Mouse (Mus musculus): ENCODE data around the gene Gm49711.
"Not testable (repeated sequence)": the region's sequence is repeated elsewhere in the genome, so short reads cannot be mapped to it uniquely, and the experiment has no call there.

Gm49711 gene

DNA sequence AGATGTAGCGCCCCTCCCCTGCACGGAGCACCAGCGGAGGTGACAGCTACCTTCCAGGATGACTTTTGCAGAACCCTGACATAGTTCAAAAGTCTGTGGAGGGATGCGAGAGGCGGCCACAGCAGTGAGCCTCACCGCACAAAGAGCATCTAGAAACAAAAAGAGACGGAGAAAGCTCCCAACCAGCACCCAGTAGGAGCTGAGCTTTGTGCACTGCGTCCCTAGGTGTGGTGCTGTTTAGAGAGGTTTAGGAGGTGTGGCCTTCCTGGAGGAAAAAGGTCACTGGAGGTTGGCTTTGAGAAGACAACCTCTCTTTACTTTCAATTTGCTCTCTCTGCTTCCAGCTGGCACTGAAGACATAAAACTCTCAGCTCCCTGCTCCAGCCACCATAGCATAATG lies 121.2 kb downstream of the Gm49711 start:
- DNase-seq (ENCODE audit: low spot score) = no peak

DNA sequence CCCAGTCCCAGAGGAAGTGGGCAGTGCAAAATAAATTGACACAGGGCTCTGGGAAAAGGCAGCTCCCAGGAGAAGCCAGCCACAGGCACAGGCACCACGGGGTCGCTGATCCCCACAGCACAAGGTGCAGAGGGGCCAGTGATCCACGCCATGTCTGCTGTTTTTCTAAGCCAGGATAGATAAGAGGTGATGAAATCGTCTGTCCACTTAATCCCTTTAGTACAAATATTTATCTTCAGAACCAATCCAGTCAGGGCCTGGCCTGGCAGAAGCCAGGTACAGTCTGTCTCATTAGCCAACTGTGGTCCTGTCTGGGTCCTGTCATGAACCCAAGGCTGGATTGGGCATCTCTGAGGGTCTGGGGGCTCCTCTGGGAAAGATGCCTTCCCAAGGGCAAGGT lies 125.4 kb downstream of the Gm49711 start:
- DNase-seq (ENCODE audit: low spot score) = peak; percentile 82

DNA sequence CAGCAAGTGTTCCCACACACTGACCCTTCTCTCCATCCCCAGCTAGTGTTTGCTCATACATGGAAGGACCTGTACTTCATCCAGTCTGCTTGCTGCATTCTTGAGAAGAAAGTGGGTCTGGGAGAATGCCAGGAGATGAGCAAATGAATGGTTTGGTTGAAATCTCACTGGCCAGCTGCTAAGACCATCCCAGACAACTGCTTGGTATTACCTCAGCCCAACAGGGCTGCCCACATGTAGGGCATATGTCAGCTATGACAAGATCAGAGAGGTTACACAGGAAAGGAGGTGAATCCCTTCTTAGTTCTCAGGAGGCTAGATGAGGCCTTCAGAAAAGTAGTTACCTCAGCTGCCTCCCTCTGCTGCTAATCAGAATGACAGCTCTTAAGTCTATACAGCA lies 132.5 kb downstream of the Gm49711 start:
- no peak for DNase-seq (ENCODE audit: low spot score)

DNA sequence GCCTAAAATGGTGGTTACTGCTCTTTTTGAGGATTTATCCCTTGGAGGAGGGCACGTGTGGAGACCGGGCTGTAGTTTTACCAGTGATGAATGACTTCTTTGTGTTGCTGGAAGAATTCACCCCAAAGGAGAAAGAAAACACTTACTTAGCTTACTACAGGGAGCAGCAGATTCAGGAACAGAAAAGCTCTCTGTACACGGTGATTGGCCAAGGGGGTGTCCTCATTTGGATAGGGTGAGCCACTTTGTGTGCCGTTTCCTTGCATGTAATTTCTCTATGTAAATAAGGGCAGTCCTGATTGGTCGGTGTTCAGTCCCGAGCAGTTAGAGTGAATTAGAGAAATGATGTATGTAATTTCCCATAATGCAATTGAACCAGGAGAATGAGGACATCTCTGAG lies 137.0 kb downstream of the Gm49711 start:
- DNase-seq (ENCODE audit: low spot score) = no peak

DNA sequence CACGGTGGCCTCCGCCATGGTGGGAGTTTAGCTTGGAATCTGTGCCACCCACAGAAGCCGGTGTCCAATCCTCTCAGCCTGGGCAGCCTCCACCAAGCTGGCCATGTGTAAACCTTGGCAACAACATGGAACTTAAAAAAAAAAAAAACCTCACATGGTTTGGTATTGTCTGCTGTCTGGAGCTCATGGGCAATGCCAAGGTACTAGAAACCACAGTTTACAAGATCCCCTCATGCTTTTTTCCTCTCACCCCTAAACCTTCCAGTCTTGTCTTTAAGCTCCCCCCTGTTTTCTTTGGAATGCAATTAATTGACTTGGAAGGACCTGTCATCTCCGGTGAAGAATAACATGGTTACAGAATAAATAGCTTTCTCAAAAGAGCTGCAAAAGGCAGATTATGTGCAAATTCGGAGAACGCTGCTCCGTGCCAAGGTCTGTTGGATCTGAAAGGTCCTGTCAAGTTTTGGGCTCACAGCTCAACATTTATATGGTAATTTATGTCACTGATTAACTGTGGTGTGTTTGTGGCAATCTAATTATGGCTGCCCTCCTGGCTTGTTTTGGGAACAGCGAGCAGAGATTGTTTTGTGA lies 138.7 kb downstream of the Gm49711 start:
- no peak for DNase-seq (ENCODE audit: low spot score)

DNA sequence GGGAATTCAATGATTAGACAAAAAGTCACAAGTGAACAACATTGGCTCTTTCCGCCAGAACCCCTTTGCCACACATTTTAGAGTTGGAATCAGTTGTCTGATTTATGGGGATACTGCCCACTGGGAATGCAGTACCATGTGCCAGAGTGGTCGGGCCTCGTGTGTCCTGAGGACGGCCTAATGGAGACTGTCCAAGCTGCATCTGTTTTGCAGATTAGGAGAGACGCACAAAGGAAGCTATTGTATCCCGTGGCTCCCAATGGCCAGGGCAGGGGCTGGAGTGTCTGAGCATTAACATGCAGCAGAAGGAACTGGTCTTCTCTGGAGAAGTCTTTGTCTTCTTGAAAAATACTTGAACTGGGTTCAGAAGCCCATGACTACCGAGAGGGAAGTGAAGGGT lies 142.5 kb downstream of the Gm49711 start:
- DNase-seq (ENCODE audit: low spot score) = no peak

DNA sequence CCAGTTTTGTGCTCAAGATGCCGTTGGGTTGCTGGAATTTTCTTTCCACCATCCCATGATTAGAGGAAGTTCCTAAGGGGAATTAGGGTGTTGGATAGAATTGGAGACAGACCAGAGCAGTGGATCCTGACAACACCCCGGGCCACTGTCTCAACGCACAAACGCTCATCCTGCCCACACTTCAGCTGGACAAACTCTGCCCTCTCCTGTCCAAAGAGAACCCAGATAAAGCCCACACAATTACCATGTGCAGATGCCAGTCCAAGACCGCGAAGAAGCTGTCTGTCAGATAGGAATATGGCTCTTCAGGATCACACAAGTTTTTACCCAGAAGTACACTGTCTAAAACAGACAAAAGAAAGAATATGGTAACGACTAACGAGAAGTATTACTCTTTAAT lies 145.5 kb downstream of the Gm49711 start:
- no peak for DNase-seq (ENCODE audit: low spot score)

DNA sequence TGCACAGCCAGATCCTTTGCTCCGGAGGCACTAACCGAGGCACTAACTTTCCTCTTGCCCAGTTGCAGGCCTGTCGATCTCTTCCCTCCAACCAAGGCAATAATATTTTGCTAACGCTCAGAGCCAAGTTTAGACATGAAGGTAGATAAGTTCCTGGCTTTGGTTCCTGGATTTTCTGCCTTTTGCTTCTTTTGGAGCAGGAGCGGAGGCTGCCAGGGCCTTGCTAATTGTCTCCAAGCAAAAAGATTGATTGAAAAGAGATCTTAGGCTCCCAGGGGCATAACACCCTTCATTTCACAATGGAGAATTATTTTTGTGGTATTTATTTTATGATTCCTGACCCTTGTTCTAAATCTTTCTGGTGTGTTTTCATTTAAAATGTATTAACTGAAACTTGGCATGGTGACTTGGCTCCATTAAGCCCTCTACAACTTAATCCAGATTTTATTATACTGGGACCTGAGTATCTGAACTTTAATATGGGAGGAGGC lies 151.2 kb downstream of the Gm49711 start:
- no peak for DNase-seq (ENCODE audit: low spot score)

DNA sequence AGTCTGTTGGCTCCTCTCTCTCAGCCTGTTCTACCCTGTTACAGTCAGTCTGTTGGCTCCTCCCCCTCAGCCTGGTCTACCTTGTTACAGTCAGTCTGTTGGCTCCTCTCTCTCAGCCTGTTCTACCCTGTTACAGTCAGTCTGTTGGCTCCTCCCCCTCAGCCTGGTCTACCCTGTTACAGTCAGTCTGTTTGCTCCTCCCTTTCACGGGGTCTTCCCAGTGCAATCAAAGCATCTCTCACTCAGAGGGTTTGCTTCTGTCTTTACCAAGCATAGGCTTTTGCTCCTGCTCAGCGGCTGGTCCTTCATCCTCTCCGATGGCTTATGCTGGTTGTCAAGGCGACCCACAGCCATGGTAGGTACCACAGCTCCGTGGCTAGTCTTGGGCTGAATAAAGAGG lies 152.2 kb downstream of the Gm49711 start:
- DNase-seq (ENCODE audit: low spot score) = not testable (repeated sequence)

DNA sequence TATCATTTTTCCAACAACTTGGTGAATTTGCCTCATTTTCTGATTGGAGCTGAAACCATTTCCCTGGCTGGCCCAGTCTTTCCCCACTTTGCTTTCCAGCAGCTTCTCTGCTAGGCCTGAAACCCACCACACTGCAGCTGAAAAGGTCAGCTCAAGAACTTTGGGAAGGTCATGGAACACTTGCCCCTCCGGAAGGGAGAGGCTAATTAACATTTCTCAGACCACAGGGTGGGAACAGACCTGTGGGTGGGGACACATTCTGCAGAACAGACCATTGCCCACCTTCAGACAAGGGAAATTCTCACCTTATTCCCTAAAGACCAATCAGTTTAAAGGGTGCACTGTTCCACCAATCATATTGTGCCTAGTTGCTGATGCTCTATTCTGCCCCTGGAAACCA lies 155.8 kb downstream of the Gm49711 start:
- not testable (repeated sequence) for DNase-seq (ENCODE audit: low spot score)

DNA sequence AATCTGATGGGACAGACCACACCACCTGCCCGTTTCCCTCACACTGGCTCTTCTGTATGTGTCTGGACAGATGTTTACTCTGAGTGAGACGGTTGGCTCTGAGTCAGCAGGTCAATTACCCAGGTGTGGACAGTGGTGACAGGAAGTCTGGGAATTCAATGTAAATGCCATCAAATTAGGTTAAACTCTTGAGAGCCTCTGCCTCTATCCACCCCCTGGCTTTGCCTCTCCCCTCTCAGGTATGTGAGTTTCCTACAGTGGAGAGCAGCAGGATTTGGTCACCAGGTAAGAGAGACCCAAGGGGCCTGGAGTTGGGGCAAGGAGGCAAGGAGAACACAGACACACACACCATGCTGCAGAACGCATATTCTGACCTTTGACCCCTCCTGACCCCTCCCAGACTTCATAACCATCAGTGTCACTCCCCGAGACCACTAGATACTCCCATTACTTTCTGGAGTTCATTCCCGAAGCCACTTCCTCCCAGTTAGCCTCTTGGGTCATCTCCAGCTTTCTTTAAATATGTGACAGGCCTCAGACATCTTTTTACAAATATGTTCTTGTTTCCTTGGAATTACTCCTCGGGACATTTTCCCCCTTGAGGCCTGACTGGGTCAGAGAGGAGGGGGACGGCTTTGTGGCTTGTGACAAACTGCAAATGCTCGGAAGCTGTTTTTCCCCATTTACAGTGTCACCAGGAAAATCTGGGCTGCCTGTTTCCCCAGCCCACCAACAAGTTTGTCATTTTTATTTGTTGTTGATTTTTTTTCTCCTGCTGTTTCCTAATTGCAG lies 157.7 kb downstream of the Gm49711 start:
- peak; percentile 52 for DNase-seq (ENCODE audit: low spot score)

DNA sequence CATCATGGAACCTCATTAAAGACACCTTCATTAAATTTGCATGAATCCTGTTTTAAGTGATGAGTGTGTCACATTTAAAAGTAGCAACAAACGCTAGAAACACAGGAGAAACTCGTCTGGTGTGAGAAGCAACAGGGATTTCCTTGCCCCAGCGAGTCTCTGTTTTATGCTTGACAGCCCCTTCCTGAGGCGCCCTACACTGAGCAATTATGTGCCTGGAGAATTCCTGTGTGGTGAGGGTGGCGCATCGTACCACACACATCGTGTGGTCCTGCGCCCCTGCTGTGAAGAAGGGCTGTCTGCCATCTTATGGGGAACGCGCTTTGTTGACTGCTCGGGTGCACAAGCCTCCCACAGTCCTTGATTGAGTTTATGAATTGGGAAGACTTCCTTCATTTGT lies 162.6 kb downstream of the Gm49711 start:
- no peak for DNase-seq (ENCODE audit: low spot score)

DNA sequence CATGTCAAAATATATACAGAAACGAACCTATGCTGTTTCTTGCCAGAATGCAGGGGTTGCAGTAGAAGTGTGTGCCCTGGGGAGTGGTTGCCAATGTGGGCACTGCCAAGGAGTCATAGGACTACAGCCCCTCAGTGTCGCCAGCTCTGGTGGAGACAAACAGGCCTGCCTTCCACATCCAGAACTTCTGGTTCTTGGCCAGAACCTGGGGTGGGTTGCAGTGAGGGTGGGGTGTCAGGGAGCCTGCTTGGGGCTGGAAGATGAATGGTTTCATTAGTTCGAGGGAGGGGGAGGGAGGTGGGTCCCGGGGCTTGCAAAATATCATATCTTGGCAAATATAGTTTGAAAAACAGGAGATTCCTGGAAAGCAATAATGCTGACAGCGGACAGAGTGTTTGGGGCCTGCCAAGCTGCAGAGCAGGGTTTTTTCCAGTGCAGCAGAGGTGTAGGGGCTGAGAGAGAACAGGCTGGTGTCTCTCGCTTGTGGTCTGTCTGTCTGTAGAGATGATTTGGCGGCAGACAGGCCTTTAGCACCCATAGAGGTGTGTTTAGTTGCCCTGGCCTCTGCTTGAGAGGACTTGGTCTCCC lies 170.3 kb downstream of the Gm49711 start:
- no peak for DNase-seq (ENCODE audit: low spot score)

DNA sequence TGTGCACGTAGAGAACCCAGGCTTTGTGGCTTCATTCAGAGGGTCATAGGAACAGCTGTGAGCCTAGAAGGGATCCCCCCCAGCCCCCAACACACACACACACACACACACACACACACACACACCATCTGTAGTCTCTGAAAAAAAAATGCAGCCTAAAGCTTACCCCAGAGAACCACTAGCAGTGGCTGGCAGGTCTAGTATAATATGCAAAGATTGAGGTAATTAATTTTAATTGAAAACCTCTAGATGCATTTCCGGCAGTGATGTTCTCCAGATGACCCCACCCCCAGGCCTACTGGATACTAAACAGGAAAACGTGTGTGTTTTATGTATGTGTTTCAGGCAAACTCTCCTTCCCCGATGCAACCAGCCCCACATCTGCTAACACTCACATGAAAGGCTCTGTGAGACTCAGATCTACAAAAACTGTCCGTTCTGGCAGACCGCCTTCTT lies 172.4 kb downstream of the Gm49711 start:
- no peak for DNase-seq (ENCODE audit: low spot score)

DNA sequence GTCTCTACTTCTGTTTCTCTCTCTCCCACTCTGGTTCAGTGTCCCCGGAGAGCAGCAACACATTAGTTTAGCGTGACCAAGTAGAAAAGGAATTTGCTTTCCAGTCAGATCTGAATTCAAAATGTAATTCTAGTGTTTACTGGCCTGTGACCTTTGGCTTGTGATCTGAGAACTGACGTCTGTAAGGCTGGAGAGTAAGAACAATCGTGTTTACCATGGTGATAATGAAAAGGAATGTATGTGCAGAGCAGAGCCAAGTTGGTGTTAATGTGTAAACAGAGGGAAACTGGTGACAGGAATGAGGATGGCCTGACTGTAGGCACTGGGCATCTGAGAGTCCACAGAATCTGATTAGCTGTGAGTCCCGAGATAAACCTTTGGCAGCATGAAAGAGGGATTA lies 176.4 kb downstream of the Gm49711 start:
- DNase-seq (ENCODE audit: low spot score) = peak; percentile 83

DNA sequence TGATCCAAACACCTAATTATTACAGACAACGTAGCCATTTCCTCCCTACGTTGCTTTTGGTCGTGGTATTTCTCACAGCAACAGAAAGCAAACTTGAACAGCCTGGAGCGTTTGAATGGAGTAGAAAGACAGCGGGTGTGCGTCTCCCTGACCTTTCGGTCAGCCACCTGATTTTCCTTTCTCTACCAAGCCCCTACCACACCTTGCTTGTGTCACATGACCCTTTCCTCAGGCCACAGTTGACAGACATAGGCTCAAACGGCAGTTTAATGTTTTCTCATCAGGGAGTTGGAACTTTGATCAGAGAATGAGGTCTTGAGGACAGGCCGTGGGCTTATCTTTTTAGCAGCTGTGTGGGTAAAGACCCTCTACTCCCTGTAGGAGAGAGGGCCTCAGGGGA lies 177.1 kb downstream of the Gm49711 start:
- peak; percentile 80 for DNase-seq (ENCODE audit: low spot score)

All from yolk sac, embryonic 10.5 days (tissue).